Mouse (Mus musculus) WW6 (cell line): Measurements from ENCODE around the gene Gm43517.

Experiments
- DNase-seq: peaks from one replicate; pipeline ENCODE4 v3.0.0-alpha.2; 2013; ENCODE audit warnings: low read depth, low spot score

Gene Gm43517

GRCm38 (mm10) chr12:49401796-49402130, 16.8 kb downstream of the Gm43517 start:
- no peak for DNase-seq

GRCm38 (mm10) chr12:49409833-49410232, 24.9 kb downstream of the Gm43517 start:
- DNase-seq: no peak

DNA sequence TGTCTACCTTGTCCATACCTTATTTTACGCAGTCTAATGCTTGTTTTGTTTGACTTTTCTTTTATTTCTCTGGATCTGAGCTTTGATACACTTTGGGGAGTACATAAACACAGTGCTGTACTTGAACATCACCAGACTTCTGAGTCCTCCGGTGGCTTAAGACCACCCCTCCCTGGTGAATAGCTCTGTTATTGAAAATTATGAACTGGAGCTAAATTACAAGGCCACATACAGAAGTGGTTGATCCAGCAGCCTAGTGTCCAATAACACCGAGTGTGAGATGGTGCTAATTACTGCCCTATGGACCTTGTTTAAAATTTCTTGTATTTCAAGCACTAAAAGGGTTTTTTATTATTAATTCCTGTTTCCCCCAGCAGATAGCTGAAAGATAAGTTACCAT, 33.0 kb downstream of the Gm43517 start:
- DNase-seq: no peak
